Mouse (Mus musculus) right cerebral cortex, postnatal 25 days (tissue): ENCODE measurements around the gene Manbal.

Source experiments
- DNase-seq: peaks from one replicate; pipeline ENCODE4 v3.0.0; 2022

Gene Manbal

GRCm38 (mm10) chr2:157437123-157437522, 69.7 kb downstream of the Manbal start:
- DNase-seq: no peak

GRCm38 (mm10) chr2:157441363-157441762, 74.0 kb downstream of the Manbal start:
- DNase-seq: no peak
